Mouse (Mus musculus): ENCODE results near the gene Npc1l1.

DNA sequence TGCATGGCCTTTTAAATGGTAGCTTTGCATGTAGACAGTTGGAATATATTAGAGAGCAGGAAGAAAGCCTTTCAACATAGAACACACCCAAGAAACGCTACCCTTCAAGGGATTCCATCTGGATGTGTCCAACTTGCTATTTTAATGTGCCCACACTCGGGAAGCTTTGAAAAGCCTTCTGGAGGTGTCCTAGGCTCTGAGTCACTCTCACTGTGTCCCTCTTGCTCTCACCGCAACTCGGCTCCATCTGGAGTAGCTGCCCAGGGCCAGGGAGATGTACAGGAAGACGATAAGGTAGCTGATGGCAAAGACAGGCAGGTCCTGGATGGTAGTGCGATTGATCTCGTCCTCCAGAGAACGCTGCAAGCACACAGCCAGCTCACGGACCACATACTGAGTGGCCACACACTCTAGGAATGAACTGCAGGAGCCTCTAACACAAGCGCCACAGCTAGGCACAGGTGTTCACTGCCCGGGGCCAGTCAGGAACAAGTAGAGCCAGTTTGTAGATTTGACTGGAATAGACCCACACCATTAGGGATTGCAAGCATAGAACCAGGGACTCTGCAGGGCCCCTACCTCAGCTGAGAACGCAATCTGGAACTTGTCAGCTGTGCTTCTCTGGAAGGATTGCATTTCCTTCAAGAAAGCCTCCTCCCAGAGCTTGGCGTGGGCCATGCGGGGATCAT, 5.3 kb downstream of the Npc1l1 start:
- TF ChIP-seq POLR2A (IDR thresholded peaks at IDR 0.05; ENCODE audit: insufficient read depth, low read depth, low read length) (no peak), CTCF (IDR thresholded peaks at IDR 0.05; ENCODE audit: insufficient read depth, low read depth, low read length) (no peak)

Data from olfactory bulb, adult 2 months (tissue).